Comparison of ENCODE assay signal across 25 mouse cellular contexts in the genomic region with DNA sequence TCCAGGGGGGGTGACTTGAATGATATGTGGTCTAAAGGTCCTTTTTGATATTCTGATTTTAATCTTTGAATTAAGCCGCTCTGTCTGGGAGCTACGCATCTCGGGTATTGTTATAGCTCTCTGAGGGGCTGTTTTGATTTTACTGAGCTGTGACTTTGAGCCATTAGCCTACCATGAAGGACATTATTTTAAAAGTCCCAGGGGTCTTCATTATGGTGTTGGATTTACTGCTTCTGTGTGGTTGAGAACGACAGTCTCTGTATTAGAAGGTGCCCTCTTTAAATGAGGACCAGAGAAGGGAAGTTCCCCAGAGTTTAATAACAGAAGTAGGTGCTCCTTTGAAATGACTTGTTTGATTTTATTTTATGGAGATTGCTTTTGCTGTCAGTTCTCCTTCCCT. TPM values are rescaled to one million over a fixed set of nuclear protein-coding genes. Genes with fewer than 3 reads are reported as not detected.
"Had no signal": no experiment of that assay in that cellular context is flagged by ENCODE, and none has a peak within 500 bp of the region (broad histone marks: within the 10 kb centered on the region; RNA-seq: fewer than 3 reads in every experiment).

No protein-coding gene starts in this region.

- H3K4me1 ChIP-seq: heart, embryonic 13.5 days; heart, embryonic 15.5 days; hindbrain, embryonic 10.5 days; hindbrain, embryonic 12.5 days; limb, embryonic 15.5 days had no signal

- ATAC-seq: hindbrain, embryonic 16.5 days; inflammation-experienced regulatory T-cells, adult 6 months; intestine, embryonic 15.5 days; intestine, postnatal 0 days had no signal

- H3K27ac ChIP-seq: gastrocnemius, adult 2 months; heart, embryonic 13.5 days; heart, embryonic 15.5 days; hindbrain, embryonic 10.5 days; hindbrain, embryonic 12.5 days; hindbrain, embryonic 14.5 days; intestine, embryonic 15.5 days; layer of hippocampus, adult 2 months; limb, embryonic 13.5 days; limb, embryonic 15.5 days had no signal

- H3K27me3 ChIP-seq: heart, embryonic 13.5 days; heart, embryonic 15.5 days; hindbrain, embryonic 12.5 days; intestine, embryonic 15.5 days; limb, embryonic 13.5 days; limb, embryonic 15.5 days had no signal

- H3K9me3 ChIP-seq: heart, embryonic 13.5 days; heart, embryonic 15.5 days; hindbrain, embryonic 10.5 days; hindbrain, embryonic 12.5 days; intestine, embryonic 15.5 days; limb, embryonic 13.5 days; limb, embryonic 15.5 days had no signal

- H3K4me3 ChIP-seq: gastrocnemius, adult 2 months; heart, embryonic 13.5 days; heart, embryonic 15.5 days; hindbrain, embryonic 10.5 days; hindbrain, embryonic 12.5 days; intestine, embryonic 15.5 days; layer of hippocampus, adult 2 months; limb, embryonic 13.5 days; limb, embryonic 15.5 days had no signal

- H3K4me2 ChIP-seq: heart, embryonic 11.5 days; heart, embryonic 13.5 days; heart, embryonic 15.5 days; hindbrain, embryonic 12.5 days; hindbrain, embryonic 14.5 days; intestine, embryonic 15.5 days; limb, embryonic 13.5 days; limb, embryonic 15.5 days had no signal

- DNase-seq: gastrocnemius, adult 2 months; gastrocnemius, postnatal 10 days; gastrocnemius, postnatal 25 days; heart, adult 18-20 months; heart, postnatal 4 days; kidney, adult 18-20 months; kidney, adult 8-10 months; kidney, postnatal 10 days; kidney, postnatal 25 days; kidney, postnatal 4 days; left cerebral cortex, postnatal 4 days had no signal

- H3K9ac ChIP-seq: heart, embryonic 13.5 days; heart, embryonic 15.5 days; hindbrain, embryonic 12.5 days; hindbrain, embryonic 14.5 days; intestine, embryonic 15.5 days; limb, embryonic 13.5 days; limb, embryonic 15.5 days had no signal

RNA-seq across cellular contexts. Expression of a gene that starts 9.2 kb away (rescaled TPM):
- total RNA-seq: granulocyte monocyte progenitor cell, adult 5-6 weeks had no signal
- polyA plus RNA-seq: inflammation-experienced regulatory T-cells, adult 6 months had no signal
